Mouse (Mus musculus) cerebellum, adult 2 months (tissue): ENCODE results near the gene Uso1. TPM values are rescaled to one million over a fixed set of nuclear protein-coding genes. Genes with fewer than 3 reads are reported as not detected.

ENCODE experiments used
- DNase-seq, 2 experiments: peaks; one replicate each; pipeline ENCODE4 v3.0.0; 2021
- H3K27ac ChIP-seq: fragments of 200-500 bp; 2 replicates; pipeline ENCODE4 v1.5.1; 2012; ENCODE audit warnings: low read length, control low read depth, inconsistent platforms; ENCODE audit not compliant: insufficient read depth
- H3K27me3 ChIP-seq: fragments of 200-500 bp; 2 replicates; pipeline ENCODE4 v1.6.1; 2012; ENCODE audit warnings: inconsistent platforms, mild to moderate bottlenecking, low read length, moderate library complexity; ENCODE audit not compliant: control insufficient read depth, insufficient read depth
- H3K4me1 ChIP-seq: fragments of 200-500 bp; 2 replicates; pipeline ENCODE4 v1.6.1; 2011; ENCODE audit warnings: low read length; ENCODE audit not compliant: control insufficient read depth, insufficient read depth
- H3K4me3 ChIP-seq: fragments of 200-500 bp; replicated peaks from 2 replicates; pipeline ENCODE3; 2011; ENCODE audit warnings: mild to moderate bottlenecking, low read depth, low read length, control low read depth; ENCODE audit not compliant: insufficient read depth
- CTCF ChIP-seq: fragments of 200-500 bp; IDR thresholded peaks from 2 replicates; pipeline ENCODE4 v1.5.1; 2011; ENCODE audit warnings: low read depth, mild to moderate bottlenecking, control low read depth, low read length, moderate library complexity, borderline replicate concordance; ENCODE audit not compliant: insufficient read depth
- POLR2A ChIP-seq: fragments of 200-500 bp; IDR thresholded peaks from 2 replicates; pipeline ENCODE4 v1.6.1; 2011; ENCODE audit warnings: low read length, control low read depth, borderline replicate concordance; ENCODE audit not compliant: insufficient read depth
- WGBS: fragments of 180-500 bp; shearing (Covaris S2); methylation state at CpG from one replicate; pipeline ENCODE4 v1.1.7; 2018; 5-methylcytosine and 5-hydroxymethylcytosine counted together
- polyA plus RNA-seq: library from polyadenylated mRNA; depleted of rRNA; stranded (reverse); fragments of >200 nt; gene quantifications from 2 replicates; pipeline ENCODE4 v1.2.3, GENCODE M21; 2012

Uso1 gene
- polyA plus RNA-seq, 1 experiment = 59.3 TPM

DNA sequence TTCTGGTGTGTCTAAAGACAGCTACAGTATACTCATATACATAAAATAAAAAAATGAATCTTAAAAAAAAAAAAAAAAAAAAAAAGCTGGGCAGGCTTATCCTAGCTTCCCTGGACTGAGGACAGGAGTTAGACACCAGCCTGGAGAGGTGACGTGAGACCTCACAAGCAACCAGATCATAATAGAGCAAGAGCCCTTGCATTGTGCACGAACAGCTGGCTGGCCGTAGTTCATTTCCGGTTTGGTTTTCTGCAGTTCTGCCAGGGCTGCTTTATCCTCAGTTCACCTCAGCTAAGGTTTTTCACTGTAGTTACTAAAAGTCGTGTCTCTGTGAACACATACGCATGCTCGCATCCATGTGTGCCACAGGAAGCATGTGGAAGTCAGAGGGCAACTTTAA, 90.0 kb downstream of the Uso1 start:
- Histone ChIP-seq H3K27ac (no peak overlapping the region), H3K4me3 (no peak overlapping the region), H3K4me1 (no peaks in the 10 kb centered on the region), H3K27me3 (no peaks in the 10 kb centered on the region)
- WGBS = 81% methylated on average over 7 of the region's 7 CpGs
- TF ChIP-seq CTCF (no peak), POLR2A (no peak)
- no peak for DNase-seq

DNA sequence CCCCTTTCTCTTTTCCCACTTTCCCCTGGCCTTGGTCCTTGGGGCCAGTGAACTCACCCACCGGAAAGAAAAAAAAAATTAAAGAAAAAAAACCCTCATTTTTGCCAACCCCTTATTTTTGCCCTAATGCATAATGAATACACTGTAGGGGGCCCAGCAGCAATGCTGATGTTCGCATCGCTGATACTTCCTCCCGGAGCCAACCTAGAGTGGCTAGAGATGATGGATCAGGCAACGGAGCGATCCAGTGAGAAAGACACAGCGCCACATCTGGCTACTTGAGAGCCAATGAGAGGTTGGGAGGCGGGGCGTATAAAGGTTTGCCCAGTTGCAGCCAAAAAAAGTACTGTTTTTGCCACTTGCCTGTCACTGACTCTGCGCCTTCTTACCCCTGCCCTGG, 91.0 kb downstream of the Uso1 start:
- H3K27me3 ChIP-seq = no peaks in the 10 kb centered on the region
- no peaks in the 10 kb centered on the region for H3K4me1 ChIP-seq
- no peak overlapping the region for H3K27ac ChIP-seq
- no peak for DNase-seq
- 30% methylated on average over 10 of the region's 10 CpGs for WGBS
- no peak overlapping the region for H3K4me3 ChIP-seq
- TF ChIP-seq CTCF = no peak
- no peak for TF ChIP-seq POLR2A

GRCm38 (mm10) chr5:92229514-92229913, 91.8 kb downstream of the Uso1 start:
- no peak overlapping the region for H3K4me3 ChIP-seq
- H3K27me3 ChIP-seq = no peaks in the 10 kb centered on the region
- no peak overlapping the region for H3K27ac ChIP-seq
- 96% methylated on average over 3 of the region's 3 CpGs for WGBS
- no peak for DNase-seq
- TF ChIP-seq POLR2A (no peak), CTCF (no peak)
- no peaks in the 10 kb centered on the region for H3K4me1 ChIP-seq

DNA sequence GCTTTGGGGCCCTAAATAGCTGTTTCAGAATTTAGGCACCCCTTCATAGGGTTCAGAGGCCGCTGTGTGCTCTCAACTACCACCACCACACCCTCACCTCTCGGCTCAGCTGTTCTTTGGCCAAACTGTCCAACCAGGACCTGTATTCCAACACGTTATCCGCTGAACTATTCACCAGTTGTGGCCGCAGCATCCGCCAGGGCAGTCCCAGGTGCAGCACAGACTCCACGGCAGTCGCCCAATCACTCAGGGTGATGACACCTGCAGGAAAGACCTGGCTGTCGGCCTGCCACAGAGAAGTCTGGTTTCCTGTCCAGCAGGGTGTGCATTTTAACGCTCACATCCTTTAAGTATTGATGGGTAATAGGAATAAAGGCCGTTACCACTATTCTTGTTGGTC, 92.6 kb downstream of the Uso1 start:
- Histone ChIP-seq H3K27ac (no peak overlapping the region), H3K27me3 (no peaks in the 10 kb centered on the region), H3K4me1 (no peaks in the 10 kb centered on the region), H3K4me3 (no peak overlapping the region)
- TF ChIP-seq CTCF = no peak
- no peak for TF ChIP-seq POLR2A
- DNase-seq = no peak
- 84% methylated on average over 11 of the region's 11 CpGs for WGBS

GRCm38 (mm10) chr5:92231836-92232235, 94.1 kb downstream of the Uso1 start:
- WGBS = 83% methylated on average over 10 of the region's 10 CpGs
- no peak overlapping the region for H3K27ac ChIP-seq
- TF ChIP-seq CTCF (no peak), POLR2A (no peak)
- DNase-seq = no peak
- H3K4me1 ChIP-seq = no peaks in the 10 kb centered on the region
- no peak overlapping the region for H3K4me3 ChIP-seq
- H3K27me3 ChIP-seq = no peaks in the 10 kb centered on the region

- no peak overlapping the region for H3K27ac ChIP-seq
- H3K4me3 ChIP-seq = no peak overlapping the region
- no peak for DNase-seq
- H3K27me3 ChIP-seq = no peaks in the 10 kb centered on the region
- 82% methylated on average over 4 of the region's 4 CpGs for WGBS
- no peaks in the 10 kb centered on the region for H3K4me1 ChIP-seq
- TF ChIP-seq CTCF = no peak
- no peak for TF ChIP-seq POLR2A
Measured at GRCm38 (mm10) chr5:92233366-92233765, 95.6 kb downstream of the Uso1 start.

DNA sequence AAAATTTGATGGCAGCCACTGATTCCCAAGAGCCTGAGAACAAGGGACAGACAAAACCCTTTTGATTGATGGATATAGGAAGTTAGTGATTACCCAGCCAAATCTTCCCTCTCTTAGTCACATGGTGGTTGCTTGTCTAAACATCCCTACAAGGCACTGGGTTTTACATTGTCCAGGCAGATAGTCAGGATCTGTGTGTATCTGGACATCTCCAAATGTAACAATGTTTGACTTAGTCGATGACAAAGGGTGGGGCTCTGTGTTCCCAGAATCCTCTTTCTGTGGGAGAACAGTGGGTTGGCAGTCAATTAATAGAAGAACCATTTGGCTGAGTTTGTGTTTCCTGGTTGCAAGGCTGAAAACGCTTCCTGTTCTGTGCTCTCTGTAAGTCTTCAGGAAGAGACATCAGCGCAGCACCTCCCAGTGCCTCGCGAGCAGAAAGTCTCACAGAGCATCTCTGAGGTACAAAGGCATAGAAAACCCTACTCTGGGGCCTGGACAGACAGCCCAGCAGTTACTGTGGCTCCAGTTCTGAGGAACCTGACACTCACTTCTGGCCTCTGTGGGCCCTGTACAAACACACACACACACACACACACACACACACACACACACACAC, 97.3 kb downstream of the Uso1 start:
- 67% methylated on average over 5 of the region's 5 CpGs for WGBS
- H3K4me1 ChIP-seq = no peaks in the 10 kb centered on the region
- TF ChIP-seq POLR2A = no peak
- no peak for TF ChIP-seq CTCF
- H3K27me3 ChIP-seq = no peaks in the 10 kb centered on the region
- H3K27ac ChIP-seq = no peak overlapping the region
- H3K4me3 ChIP-seq = no peak overlapping the region
- DNase-seq = no peak

GRCm38 (mm10) chr5:92239333-92240232, 101.8 kb downstream of the Uso1 start:
- TF ChIP-seq POLR2A (no peak), CTCF (peak; percentile 56; the same call in 1 of the 2 replicates)
- no peaks in the 10 kb centered on the region for H3K4me1 ChIP-seq
- 40% methylated on average over 29 of the region's 29 CpGs for WGBS
- no peak overlapping the region for H3K4me3 ChIP-seq
- DNase-seq = peak; percentile 66 to 74
- H3K27ac ChIP-seq = no peak overlapping the region
- H3K27me3 ChIP-seq = no peaks in the 10 kb centered on the region; the same call in 1 of the 2 replicates
